Comparison of ENCODE assay signal across 7 mouse cellular contexts in the genomic region with DNA sequence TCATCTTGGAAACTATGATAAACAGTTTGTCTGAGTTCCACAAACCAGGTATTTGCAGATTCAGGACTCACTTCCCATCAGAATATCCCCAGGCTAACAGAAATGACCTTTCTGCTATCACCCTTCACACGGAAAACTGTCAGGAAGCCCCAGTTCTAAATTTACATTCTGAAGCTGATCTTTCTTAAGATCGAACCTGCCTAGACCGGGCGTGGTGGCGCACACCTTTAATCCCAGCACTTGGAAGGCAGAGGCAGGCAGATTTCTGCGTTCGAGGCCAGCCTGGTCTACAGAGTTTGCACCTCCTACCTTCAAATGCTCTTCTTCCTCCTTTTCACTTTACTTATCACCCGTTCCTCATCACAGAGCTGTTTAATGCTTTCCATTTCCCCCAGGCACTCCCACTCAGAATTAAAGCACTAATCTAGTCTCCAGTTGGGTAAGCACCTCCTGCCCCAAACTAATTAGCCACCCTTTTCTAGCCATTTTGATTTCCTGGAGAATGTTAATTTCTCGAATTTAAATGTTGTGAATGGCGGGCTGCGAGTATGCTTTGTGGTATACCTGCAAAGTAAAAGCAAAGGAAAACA. TPM values are rescaled to one million over a fixed set of nuclear protein-coding genes. Genes with fewer than 3 reads are reported as not detected.
DNase-seq lines count a peak whose midpoint lies in the region; ATAC-seq and TF ChIP-seq lines count a peak whose summit lies in the region.

No protein-coding gene starts in this region.

- DNase-seq in thymus, postnatal 14 days = peak; percentile 19
- DNase-seq in thymus, postnatal 25 days = no peak
- no peak for DNase-seq in forebrain, embryonic 10.5 days (ENCODE audit: extremely low spot score, low spot score)
- DNase-seq in limb, embryonic 14.5 days (ENCODE audit: low spot score) = no peak
- no peak for DNase-seq in cerebellum, postnatal 10 days
- DNase-seq in MN1 (ENCODE audit: low spot score) = no peak

- no peaks in the 10 kb centered on the region for H3K9me3 ChIP-seq in forebrain, embryonic 10.5 days
- H3K9me3 ChIP-seq in limb, embryonic 14.5 days (ENCODE audit: control insufficient read depth, low read length) = no peaks in the 10 kb centered on the region
- H3K9me3 ChIP-seq in stomach, embryonic 14.5 days (ENCODE audit: control insufficient read depth, low read depth, low read length) = no peaks in the 10 kb centered on the region

- 71% methylated on average over 11 of the region's 11 CpGs for WGBS in forebrain, embryonic 10.5 days
- 66% methylated on average over 11 of the region's 11 CpGs for WGBS in limb, embryonic 14.5 days
- 65% methylated on average over 11 of the region's 11 CpGs for WGBS in stomach, embryonic 14.5 days

- no peak; the same call in 1 of the 2 replicates for ATAC-seq in limb, embryonic 14.5 days (ENCODE audit: low FRiP score, low read depth)
- no peak for ATAC-seq in stomach, embryonic 14.5 days (ENCODE audit: insufficient number of reproducible peaks, insufficient read depth, low FRiP score, low read depth)

- peaks cover 19% of the 10 kb centered on the region for H3K4me1 ChIP-seq in forebrain, embryonic 10.5 days
- H3K4me1 ChIP-seq in limb, embryonic 14.5 days (ENCODE audit: control insufficient read depth, insufficient read depth, low read length) = peaks cover 8% of the 10 kb centered on the region
- 0 out of 2 replicates have a peak, but pooled peaks cover 4% of the 10 kb centered on the region for H3K4me1 ChIP-seq in stomach, embryonic 14.5 days (ENCODE audit: control insufficient read depth, insufficient read depth, low read length)

- H3K4me2 ChIP-seq in limb, embryonic 14.5 days (replicated peaks; ENCODE audit: low read depth, low read length, severe bottlenecking) = peak overlapping the region; percentile 85
- H3K4me2 ChIP-seq in stomach, embryonic 14.5 days (replicated peaks; ENCODE audit: low read depth, low read length) = peak overlapping the region; percentile 50

- H3K9ac ChIP-seq in limb, embryonic 14.5 days (ENCODE audit: low read depth, low read length, severe bottlenecking) = peak overlapping the region; percentile 55
- H3K9ac ChIP-seq in stomach, embryonic 14.5 days (replicated peaks; ENCODE audit: low read depth, low read length) = peak overlapping the region; percentile 33; the same call in 1 of the 2 replicates

- H3K27ac ChIP-seq in forebrain, embryonic 10.5 days = peak overlapping the region; percentile 97
- H3K27ac ChIP-seq in limb, embryonic 14.5 days (replicated peaks; ENCODE audit: low read depth, low read length) = no peak overlapping the region; the same call in 1 of the 2 replicates
- H3K27ac ChIP-seq in stomach, embryonic 14.5 days (ENCODE audit: low read length) = no peak overlapping the region

- H3K27me3 ChIP-seq in forebrain, embryonic 10.5 days (ENCODE audit: poor library complexity, severe bottlenecking) = no peaks in the 10 kb centered on the region
- no peaks in the 10 kb centered on the region for H3K27me3 ChIP-seq in limb, embryonic 14.5 days (ENCODE audit: control insufficient read depth, insufficient read depth, low read length)
- H3K27me3 ChIP-seq in stomach, embryonic 14.5 days (ENCODE audit: control insufficient read depth, insufficient read depth, low read length) = no peaks in the 10 kb centered on the region

- peak overlapping the region; percentile 91 for H3K4me3 ChIP-seq in forebrain, embryonic 10.5 days
- H3K4me3 ChIP-seq in limb, embryonic 14.5 days (replicated peaks; ENCODE audit: low read length) = peak overlapping the region; percentile 64
- H3K4me3 ChIP-seq in stomach, embryonic 14.5 days (ENCODE audit: low read depth, low read length) = peak overlapping the region; percentile 86

- TF ChIP-seq POLR2A in limb, embryonic 14.5 days (IDR thresholded peaks at IDR 0.05; ENCODE audit: borderline replicate concordance, extremely low read depth, insufficient read depth, insufficient read length) = no peak

- H3K36me3 ChIP-seq in forebrain, embryonic 10.5 days (replicated peaks) = no peaks in the 10 kb centered on the region
- no peaks in the 10 kb centered on the region for H3K36me3 ChIP-seq in limb, embryonic 14.5 days (ENCODE audit: control insufficient read depth, insufficient read depth, low read length)
- no peaks in the 10 kb centered on the region for H3K36me3 ChIP-seq in stomach, embryonic 14.5 days (ENCODE audit: control insufficient read depth, insufficient read depth, low read length)

RNA-seq across cellular contexts. Expression of a gene that starts 0.6 kb away (rescaled TPM):
- polyA plus RNA-seq in forebrain, embryonic 10.5 days (2016; fragmentation: Nextera tagmentation; extraction: Ambion mirVana) = 128 and 133 TPM in 2 replicates
- polyA plus RNA-seq in limb, embryonic 14.5 days (2012; rRNA removed) = 90.6 and 116 TPM in 2 replicates
- 124 and 141 TPM in 2 replicates for polyA plus RNA-seq in limb, embryonic 14.5 days (2014; fragmentation: Nextera tagmentation; extraction: Ambion mirVana)
- 137 and 146 TPM in 2 replicates for polyA plus RNA-seq in stomach, embryonic 14.5 days (2014; fragmentation: Nextera tagmentation; extraction: Ambion mirVana)

RNA-seq across cellular contexts. Expression of a gene that starts 0.9 kb away (rescaled TPM):
- polyA plus RNA-seq in forebrain, embryonic 10.5 days (2016; fragmentation: Nextera tagmentation; extraction: Ambion mirVana) = 25.7 and 28.0 TPM in 2 replicates
- polyA plus RNA-seq in limb, embryonic 14.5 days (2012; rRNA removed) = 29.1 and 35.2 TPM in 2 replicates
- 47.0 and 47.4 TPM in 2 replicates for polyA plus RNA-seq in limb, embryonic 14.5 days (2014; fragmentation: Nextera tagmentation; extraction: Ambion mirVana)
- 31.7 and 34.2 TPM in 2 replicates for polyA plus RNA-seq in stomach, embryonic 14.5 days (2014; fragmentation: Nextera tagmentation; extraction: Ambion mirVana)
